Mouse (Mus musculus) activated CD4-positive, CD25-positive, alpha-beta regulatory T cell, adult 4 months (primary cell): ENCODE data around the gene Large1. TPM values are rescaled to one million over a fixed set of nuclear protein-coding genes. Genes with fewer than 3 reads are reported as not detected.
"Not testable (repeated sequence)": the region's sequence is repeated elsewhere in the genome, so short reads cannot be mapped to it uniquely, and the experiment has no call there.

Experiments used
- ATAC-seq: one replicate; pipeline ENCODE4 v1.8.0; 2017
- polyA plus RNA-seq, 2 experiments: library from polyadenylated mRNA; unstranded; fragments of 100-300 nt; shearing (Covaris generic); gene quantifications; one replicate each; pipeline ENCODE4 v1.2.1; 2017

The Large1 gene
- polyA plus RNA-seq, 2 experiments from 2014 or later, result 0.17 to 0.30 TPM

GRCm38 (mm10) chr8:73161564-73161963, 191.8 kb downstream of the Large1 start:
- no peak for ATAC-seq

GRCm38 (mm10) chr8:73160945-73161344, 192.4 kb downstream of the Large1 start:
- ATAC-seq, result no peak

- no peak for ATAC-seq
Observed at GRCm38 (mm10) chr8:73147236-73147635, 206.1 kb downstream of the Large1 start.

- ATAC-seq, result no peak
Observed at GRCm38 (mm10) chr8:73142660-73143395, 210.5 kb downstream of the Large1 start.

GRCm38 (mm10) chr8:73135397-73135796, 217.9 kb downstream of the Large1 start:
- no peak for ATAC-seq

GRCm38 (mm10) chr8:73132080-73132479, 221.3 kb downstream of the Large1 start:
- no peak for ATAC-seq

GRCm38 (mm10) chr8:73123864-73124499, 229.4 kb downstream of the Large1 start:
- no peak for ATAC-seq

- ATAC-seq, result no peak
Observed at GRCm38 (mm10) chr8:73112332-73112895, 240.9 kb downstream of the Large1 start.

GRCm38 (mm10) chr8:73104089-73104488, 249.3 kb downstream of the Large1 start:
- no peak for ATAC-seq

- ATAC-seq, result no peak
Observed at GRCm38 (mm10) chr8:73101069-73101468, 252.3 kb downstream of the Large1 start.

- ATAC-seq, result not testable (repeated sequence)
Observed at GRCm38 (mm10) chr8:73100607-73101006, 252.7 kb downstream of the Large1 start.

- no peak for ATAC-seq
Observed at GRCm38 (mm10) chr8:73099542-73099941, 253.8 kb downstream of the Large1 start.

- ATAC-seq, result no peak
Observed at GRCm38 (mm10) chr8:73096952-73097351, 256.4 kb downstream of the Large1 start.

GRCm38 (mm10) chr8:73077746-73078145, 275.6 kb downstream of the Large1 start:
- ATAC-seq, result not testable (repeated sequence)

GRCm38 (mm10) chr8:73061410-73061809, 291.9 kb downstream of the Large1 start:
- no peak for ATAC-seq

GRCm38 (mm10) chr8:73054726-73055125, 298.6 kb downstream of the Large1 start:
- ATAC-seq, result no peak

GRCm38 (mm10) chr8:73053878-73054277, 299.5 kb downstream of the Large1 start:
- ATAC-seq, result no peak

GRCm38 (mm10) chr8:73052414-73052813, 300.9 kb downstream of the Large1 start:
- no peak for ATAC-seq

GRCm38 (mm10) chr8:73048136-73048535, 305.2 kb downstream of the Large1 start:
- ATAC-seq, result no peak

GRCm38 (mm10) chr8:73029787-73030186, 323.6 kb downstream of the Large1 start:
- ATAC-seq, result no peak

GRCm38 (mm10) chr8:73018241-73018640, 335.1 kb downstream of the Large1 start:
- ATAC-seq, result no peak

- ATAC-seq, result no peak
Observed at GRCm38 (mm10) chr8:73017601-73018000, 335.7 kb downstream of the Large1 start.

GRCm38 (mm10) chr8:73016303-73016702, 337.0 kb downstream of the Large1 start:
- no peak for ATAC-seq

- ATAC-seq, result no peak
Observed at GRCm38 (mm10) chr8:73007489-73007888, 345.9 kb downstream of the Large1 start.
